Mouse (Mus musculus): ENCODE measurements around the gene Ptprn2. TPM values are rescaled to one million over a fixed set of nuclear protein-coding genes. Genes with fewer than 3 reads are reported as not detected.

Gene Ptprn2
- total RNA-seq, 2 experiments from 2014 or later = not detected

DNA sequence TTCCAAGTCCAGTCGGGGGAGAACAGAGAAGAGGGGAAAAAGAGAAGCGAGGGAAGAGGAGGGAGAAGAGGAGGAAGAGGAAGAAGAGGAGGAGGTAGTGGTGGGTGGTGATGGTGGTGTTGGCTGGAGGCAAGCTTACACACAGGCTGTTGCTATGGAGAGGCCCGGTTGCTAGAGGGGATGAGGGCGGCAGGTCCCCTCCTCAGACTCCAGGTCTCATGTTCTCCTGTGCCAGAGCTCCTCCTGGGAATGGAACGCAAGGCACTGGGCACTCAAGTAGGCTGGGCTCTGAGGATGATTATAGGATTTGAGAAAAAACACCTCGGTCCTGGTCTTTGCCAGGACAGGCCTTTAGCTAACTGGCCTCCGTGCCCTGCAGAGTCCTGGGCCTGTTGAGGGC lies 666.1 kb downstream of the Ptprn2 start:
- intact Hi-C loops (cut with DNase I) = no loop called here

DNA sequence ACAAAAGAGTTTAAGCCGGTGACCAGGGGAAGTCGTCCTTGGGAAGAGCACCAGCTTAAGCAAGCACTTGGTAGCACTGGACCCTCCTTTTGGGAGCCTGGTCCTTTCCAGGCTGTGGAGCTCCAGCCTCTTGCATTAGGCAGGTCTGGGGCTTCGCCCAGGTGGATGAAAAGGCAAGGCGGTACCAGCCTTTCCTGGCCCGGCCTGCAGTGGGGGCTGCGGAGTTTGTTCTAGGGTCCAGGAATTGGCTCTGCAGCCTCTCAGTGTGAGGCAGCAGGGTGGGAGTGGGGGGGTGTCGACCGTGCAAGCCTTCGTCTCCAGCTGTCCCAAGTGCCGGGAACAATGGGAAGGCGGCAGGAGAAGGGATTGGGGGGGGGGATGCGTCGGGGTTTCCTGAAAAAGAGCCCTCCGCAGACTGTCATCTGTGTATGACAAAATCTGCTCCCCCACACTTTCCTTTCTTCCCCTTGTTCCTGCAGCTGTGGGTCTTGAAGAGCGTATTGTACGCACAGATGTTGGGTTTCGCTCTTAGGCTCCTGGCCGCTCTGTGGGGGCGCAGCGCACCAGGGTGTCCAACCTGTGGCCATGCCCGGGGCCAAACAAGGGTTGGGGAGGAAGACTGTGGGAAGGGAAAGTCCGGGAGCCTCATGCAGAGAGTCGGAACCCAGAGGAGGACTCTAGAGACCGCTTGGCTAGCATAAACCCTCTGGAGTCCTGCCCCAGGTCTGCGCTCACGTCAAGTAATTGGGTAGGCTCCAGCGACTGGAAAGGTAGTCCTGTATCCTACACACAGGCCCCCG lies 667.0 kb downstream of the Ptprn2 start:
- DNase-seq (ENCODE audit: low spot score) = no peak
- intact Hi-C loops (cut with DNase I) = no loop called here

More for the DNA sequence above, 666.1 kb downstream of the Ptprn2 start:
- DNase-seq (ENCODE audit: low spot score) = no peak

DNA sequence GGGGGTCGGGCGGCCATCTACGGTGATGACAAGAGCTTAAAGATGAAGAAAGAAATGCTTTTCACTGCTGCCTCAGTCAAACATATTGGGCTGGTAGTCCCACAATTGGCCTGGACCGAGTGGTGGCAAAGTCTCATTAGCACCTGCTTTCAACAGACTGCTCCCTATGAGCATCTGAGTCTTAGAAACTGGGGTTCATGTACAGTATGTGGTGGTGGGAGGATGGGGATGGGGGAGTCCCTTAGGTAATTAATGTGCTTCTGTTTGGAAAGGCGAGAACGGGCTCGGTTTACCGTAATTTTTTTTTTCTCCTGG lies 667.6 kb downstream of the Ptprn2 start:
- intact Hi-C loops (cut with DNase I) = no loop called here
- no peak for DNase-seq (ENCODE audit: low spot score)

DNA sequence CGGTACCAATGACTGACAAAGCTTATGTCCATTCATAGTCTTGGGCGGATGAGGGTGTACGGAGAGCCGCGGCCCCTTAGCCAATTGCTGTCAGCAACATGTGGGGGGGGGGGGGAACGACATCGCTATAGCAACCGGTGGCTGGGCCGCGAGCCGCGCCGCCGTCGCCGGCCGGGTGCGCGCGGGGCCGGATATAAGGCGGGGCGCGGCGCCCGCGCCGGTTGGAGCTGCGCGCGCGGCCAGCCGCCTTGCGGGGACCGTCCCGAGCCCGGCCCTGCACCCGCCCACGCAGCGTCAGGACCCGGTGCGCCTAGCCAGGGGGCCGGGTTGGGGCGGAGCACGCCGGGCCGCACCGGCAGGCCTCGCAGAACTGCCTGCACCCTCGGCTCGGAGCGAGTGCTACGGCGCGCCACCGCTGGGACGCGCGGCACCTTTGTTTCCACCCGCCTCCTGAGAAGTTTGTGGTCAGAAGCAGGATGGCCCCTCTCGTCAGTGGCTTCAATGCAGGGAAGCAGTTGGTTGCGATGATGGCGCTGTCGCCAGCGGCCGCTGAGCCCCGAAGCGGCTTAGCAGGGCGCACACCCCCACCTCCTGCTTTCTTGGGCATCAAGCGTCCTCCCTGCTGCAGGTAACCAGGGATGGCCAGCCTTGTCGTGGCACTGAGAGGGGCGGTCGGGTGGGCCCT lies 668.3 kb downstream of the Ptprn2 start:
- intact Hi-C loops (cut with DNase I) = no loop called here
- no peak for DNase-seq (ENCODE audit: low spot score)

DNA sequence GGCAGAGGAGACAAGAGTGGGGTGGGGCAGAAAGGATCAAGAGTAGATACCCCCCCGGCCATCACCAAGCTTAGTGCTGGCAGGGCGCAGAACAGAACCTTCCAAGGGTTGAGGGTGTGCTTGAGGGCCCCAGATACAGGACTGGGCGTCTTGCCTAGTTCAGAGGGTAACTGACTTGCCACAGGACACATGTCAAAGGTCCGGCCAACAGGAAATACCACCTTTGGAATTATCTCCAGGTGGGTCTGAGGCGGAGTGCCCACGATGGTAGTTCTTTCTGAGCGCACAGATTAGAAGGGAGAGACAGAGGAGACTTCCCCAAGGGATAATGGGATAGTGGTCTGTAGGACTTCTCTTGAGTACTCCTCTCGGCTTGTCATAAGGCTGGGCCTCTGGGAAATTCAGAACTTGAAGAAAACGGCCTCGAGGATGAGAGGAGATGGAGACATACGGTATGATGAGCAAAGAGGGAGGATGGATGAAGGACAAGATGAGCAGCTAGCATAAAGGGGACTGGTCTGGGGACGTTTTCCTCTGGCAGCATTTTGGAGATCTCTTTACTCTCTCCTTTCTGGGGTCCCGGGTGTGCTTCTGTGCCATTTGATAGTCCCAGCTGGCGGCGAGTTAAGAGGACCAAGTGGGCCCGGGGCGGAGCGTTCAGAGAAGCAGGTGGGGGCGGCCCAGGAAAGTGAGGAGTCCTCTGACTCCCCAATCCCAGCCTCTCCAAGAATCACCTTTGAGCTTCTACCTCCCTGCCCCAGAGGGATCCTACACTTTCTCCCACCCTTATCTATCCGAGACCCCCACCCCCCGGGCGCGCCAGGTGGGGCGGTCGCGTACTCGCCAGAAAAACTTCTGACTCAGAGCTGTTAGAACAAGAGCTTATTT lies 669.1 kb downstream of the Ptprn2 start:
- intact Hi-C loops (cut with DNase I) = no loop called here
- no peak for DNase-seq (ENCODE audit: low spot score)

DNA sequence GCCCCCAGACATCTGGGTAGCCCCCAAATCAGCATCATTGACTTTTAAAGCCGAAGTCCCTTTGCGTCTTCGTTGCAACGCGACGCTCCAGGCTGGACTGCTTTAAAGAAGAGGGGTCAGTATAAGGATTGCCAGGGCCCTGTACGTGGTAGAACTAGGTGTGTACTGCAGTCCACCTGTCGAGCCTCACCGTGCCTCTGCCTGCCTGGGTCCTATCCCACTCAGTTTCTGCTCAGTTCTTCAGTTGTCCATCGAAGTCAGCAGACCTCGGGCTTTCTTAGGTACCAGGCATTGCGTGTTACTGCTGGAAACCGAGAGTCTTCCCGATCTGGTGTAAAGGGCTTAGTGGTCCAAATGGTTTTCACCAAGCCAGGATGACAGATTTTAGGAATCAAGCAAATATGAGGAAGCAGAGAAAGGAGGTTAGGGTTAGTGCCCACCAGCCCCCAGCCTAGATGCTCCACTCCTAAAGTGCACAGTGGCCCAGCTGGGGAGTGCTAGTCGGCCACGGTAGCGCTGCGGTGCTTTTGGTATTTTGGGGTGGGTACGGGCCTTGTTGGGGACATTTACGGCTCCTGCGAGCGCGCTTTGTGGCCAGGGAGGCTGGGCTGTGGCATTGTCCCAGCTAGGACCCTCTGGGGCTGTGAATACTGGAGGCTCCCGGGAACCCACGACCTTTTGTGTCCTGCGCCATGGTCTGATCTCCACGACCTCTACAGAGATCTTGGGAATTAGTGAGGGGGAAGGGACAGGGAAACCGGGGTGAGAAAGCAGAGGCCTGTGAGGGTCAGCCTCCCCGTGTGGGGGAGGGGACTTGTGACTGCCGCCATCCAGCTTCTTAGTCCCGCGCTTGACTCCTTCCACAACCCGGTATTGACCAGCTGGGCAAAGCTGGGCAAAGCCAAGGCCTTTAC lies 670.0 kb downstream of the Ptprn2 start:
- no peak for DNase-seq (ENCODE audit: low spot score)
- intact Hi-C loops (cut with DNase I) = no loop called here

DNA sequence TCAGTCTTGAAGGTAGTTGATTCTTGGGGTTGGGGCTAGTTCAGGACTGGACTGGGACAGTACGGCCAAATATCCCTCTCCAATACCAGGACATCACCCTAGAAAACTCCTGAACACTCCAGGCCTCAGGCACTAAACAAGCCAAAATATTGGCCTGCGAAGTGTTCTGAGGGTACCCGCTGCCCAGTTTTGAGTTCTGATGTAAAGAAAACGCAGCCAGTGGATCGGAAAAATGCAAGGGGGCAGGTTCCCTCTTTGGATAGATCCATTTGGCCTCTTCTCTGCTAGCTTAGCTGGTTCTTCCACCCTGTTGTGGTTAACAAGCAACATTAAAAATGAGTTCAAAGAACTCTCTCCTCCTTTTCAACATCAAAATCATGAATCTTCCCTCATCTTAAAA lies 670.7 kb downstream of the Ptprn2 start:
- DNase-seq (ENCODE audit: low spot score) = no peak
- intact Hi-C loops (cut with DNase I) = no loop called here

DNA sequence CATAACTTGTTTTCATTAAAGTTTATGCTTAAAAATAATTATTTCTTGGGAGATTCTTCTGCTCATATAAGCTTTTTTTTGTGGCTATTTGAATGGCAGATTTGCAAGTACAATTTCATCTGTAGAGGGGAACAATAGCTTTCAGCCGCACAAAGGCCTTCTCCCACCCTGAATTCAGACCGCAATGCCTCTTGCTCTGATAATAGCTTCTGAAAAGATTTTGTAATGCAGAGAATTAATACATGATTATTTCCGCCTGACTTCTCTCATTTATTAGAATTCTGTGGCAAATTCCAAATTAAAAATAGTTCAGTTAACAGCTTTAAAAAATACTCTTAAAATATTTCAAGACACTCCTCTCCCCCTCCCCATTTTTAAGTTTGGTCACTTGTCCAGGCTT lies 671.3 kb downstream of the Ptprn2 start:
- DNase-seq (ENCODE audit: low spot score) = no peak
- intact Hi-C loops (cut with DNase I) = no loop called here

DNA sequence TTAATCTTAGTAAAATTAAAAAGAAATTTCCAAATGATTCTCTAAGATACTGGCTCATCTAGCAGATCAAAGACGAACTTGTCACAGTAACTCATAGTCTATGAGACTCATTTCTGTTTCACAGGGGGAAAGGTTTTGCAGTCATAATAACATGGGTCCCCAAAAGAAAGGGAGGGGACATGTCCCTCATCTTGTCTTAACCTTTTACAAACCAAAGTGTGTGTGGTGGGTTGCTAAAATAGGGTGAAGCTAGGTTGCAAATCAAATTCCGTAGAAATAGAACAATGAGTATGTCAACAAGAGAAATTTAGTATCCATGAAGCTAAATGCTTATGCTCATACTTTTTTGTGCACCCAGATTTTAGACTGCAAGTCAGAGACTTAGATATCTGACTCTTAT lies 671.7 kb downstream of the Ptprn2 start:
- intact Hi-C loops (cut with DNase I) = no loop called here
- no peak for DNase-seq (ENCODE audit: low spot score)

DNA sequence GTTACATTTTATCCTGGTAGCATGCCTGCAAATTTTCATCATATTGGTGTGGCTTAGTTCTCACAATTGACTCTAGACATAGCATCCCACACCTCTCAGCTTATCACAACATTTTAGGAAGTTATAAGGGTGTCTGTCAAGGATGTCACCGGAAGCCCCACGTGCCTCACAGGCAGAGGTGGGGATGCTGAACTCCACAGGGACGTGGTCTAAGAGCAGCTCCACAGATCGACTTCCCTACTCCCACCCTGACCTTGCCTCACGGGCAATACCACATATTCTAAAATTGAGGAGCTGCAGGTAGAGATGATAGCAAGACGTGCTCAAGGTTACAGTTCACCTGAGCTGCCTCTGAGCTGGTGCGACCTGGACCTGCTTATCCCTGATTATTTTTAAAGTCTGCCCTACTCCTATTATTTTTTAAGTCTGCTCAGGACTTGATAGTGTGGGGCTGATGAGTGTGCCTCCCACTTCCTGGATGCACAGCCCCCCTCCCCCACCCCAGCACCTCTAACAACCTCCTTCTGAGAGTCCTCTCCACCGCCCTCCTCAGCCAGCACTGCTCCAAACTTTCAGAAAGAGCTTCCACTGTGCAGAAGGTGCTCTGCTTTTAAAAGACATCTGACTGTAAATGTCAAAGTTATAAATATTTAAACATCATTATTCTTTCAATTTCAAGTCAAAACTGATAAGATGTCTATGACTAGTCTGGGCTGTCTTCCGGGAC lies 672.3 kb downstream of the Ptprn2 start:
- intact Hi-C loops (cut with DNase I) = no loop called here
- no peak for DNase-seq (ENCODE audit: low spot score)

DNA sequence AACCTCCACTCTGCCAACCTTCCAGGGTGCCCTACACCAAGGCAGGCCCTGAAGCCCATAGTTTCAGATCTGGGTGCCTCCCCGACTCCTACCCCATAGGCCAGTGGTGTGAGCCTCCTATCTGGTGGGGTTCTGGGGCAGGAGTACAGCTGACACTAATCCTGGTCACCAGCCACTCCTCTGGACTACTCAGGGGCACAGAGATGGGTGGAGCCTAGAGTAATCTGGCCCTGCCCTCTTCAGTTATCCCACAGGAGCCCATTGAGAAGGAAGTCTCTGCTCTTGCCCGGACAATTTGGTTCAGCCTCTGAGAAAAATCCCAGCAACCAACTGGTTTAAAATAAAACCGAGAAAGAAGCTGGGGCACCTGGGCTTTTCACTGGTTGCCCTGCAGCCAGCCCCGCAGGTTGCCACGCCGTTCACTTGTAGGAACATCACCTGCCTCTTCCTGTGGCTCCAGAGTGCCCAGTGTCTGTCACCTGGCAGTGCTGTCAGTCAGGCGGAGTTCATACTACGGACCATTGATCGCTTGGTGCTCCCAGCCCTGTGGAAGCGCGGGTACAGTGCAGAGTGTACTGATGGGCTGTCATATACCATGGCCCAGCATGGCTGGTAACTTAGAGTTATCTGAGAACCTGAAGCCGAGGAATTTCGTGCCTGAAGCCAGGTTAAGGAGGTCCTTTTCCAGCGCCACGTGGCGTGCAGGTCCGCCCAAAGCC lies 673.6 kb downstream of the Ptprn2 start:
- intact Hi-C loops (cut with DNase I) = no loop called here

DNA sequence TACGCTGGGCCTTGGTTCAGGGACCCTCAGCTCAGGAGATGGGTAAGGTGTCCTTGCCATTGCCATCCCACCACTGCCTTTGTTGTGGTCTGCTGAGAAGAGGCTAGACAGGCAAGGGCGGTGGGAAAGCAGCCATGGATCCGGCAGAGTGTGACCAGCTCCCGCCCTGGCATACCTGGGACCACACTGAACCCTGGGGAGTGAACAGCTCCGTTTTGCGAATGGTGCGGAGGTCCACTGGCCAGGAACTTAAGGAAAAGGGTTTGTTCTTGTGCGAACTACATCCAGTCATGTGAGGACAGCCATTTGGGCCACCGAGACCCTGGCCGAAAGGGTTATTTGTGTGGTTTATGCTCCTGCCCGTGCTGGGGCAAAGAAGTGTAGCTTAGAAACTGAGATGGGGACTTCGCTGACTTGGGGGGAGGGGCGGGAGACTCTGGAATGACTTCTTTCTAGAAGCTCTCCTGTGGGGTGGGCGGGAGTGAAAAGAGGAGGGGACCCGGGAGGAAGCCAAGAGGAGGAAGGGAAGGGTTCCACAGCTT lies 674.2 kb downstream of the Ptprn2 start:
- intact Hi-C loops (cut with DNase I) = no loop called here

More for the DNA sequence above, 673.6 kb downstream of the Ptprn2 start:
- no peak for DNase-seq (ENCODE audit: low spot score)

DNA sequence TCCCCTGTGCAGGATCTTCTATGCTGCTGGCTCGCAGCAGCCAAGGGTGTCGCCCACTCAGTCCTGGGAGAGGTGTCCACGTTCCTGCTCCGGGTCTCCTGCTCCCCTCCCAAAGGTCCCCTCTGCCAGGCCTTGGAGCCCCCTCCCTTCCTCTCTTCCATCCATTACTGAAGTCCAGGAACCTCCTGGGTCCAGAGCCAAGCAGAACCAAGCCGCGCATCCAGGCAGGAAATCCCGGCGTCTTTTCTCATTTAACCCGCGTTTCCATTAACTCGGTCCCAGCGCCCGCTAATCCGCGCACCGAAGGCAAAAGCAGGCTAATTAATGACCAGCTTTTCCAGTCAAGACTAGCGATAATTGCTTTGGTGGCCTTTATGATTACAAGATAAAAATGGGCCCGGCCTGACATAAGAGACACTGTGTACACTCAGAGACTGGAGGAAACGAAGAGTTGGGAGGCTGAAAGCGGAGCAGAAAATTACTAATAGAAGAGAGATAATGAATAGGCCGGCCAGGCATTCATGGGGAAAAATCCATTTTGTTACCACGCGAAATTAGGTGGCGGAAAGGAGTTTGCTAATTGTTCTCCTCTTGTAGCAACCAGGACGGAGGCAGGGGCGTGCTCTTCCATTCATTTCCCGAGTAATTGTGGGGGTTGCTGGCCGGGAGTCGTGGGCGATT lies 674.8 kb downstream of the Ptprn2 start:
- intact Hi-C loops (cut with DNase I) = no loop called here
- no peak for DNase-seq (ENCODE audit: low spot score)

More for the DNA sequence above, 674.2 kb downstream of the Ptprn2 start:
- no peak for DNase-seq (ENCODE audit: low spot score)

DNA sequence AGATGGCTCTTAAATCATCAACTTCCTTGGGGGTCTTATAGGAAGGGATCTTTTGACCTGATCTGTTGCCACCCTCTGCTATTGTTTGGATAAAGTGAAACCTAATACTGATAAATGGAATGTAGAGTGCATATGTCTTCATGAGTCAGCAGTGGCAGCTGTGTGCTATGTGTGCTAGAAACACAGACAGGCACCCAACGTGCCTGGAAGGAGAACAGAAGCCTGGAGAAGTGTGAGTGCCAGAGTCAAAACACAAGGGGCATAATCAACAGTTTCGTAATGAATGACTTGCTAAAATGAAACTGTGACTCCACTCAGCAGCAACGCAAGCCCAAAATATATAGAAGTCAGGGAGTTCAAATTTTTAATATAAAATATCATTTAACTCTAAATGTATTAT lies 676.7 kb downstream of the Ptprn2 start:
- DNase-seq (ENCODE audit: low spot score) = no peak
- intact Hi-C loops (cut with DNase I) = no loop called here

DNA sequence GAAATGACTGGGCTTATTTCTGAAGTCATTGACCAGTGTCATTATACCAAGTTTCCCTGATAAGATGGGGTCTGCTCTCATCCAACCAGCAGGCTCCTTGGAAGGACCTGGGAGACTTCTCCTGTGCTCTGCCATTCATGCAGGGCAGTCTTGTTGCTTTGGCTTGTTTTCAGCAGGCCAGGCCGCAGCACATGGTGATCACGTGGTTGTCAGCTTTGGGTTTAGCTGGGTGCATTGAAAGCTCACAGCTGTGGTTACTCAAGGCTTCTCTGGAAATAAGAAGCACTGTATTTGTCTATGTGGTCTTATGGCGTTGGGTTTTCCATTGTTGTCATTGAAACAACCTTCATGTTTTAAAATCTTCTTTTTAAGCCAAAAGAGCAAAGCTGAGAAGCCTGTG lies 678.3 kb downstream of the Ptprn2 start:
- no peak for DNase-seq (ENCODE audit: low spot score)
- intact Hi-C loops (cut with DNase I) = no loop called here

DNA sequence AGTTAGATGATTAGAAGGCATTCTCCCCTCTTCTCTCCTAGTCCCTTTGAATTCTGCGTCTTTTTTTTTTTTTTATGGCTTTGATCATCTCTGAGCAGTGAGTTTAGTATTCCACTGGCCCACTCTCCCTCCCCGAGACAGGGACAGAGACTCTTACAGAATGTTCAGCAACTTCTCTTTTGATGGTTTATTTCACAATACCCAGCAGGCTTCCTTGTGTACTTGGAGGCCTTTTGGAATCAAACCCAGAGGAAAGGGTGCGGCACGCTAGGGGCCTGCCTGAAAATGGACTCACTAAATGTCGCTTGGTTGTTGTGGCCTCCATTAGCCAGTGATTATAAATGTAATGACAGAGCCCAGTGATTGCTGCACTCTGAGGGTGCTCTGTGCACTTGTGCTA lies 680.7 kb downstream of the Ptprn2 start:
- intact Hi-C loops (cut with DNase I) = no loop called here
- no peak for DNase-seq (ENCODE audit: low spot score)

DNA sequence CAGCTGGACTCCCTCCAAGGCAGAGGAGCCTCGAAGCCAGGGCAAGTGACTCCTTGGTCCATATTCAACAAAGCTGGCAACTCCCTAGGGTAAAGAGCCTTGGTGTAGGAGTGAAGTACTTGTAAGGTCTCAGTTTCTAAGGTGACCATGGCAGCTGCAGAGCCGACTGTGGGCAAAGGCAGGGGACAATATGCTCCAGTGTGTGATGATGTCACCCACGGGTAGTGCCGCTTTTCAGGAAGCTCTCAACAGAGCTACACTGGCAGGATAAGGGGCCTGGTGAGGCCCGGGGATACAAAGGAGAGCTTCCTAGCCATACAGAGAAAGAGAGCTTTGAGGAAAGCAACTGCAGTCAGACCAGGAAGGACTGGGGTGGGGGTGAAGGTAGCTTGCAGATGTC lies 684.1 kb downstream of the Ptprn2 start:
- intact Hi-C loops (cut with DNase I) = no loop called here
- DNase-seq (ENCODE audit: low spot score) = no peak

DNA sequence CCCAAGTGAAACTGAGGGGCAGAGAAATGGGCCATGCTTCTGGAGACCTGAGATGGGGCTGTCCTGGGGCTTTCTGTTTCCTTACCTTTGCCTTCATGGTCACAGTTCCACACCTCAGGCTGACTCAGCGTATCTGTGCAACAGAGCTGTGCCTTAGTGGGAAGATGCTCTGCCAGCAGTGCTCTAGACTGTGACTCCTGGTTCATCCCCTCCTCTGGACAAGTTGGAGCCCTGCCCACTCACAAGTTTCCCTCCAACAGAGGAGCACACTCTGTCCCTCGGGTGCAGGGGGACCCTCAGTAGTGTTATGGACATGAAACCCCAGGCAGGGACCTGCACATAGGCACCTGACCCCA lies 687.0 kb downstream of the Ptprn2 start:
- intact Hi-C loops (cut with DNase I) = no loop called here
- DNase-seq (ENCODE audit: low spot score) = no peak
